Mouse (Mus musculus) thymus, postnatal 14 days (tissue): ENCODE results near the gene Vmn1r53.
"Not testable (repeated sequence)": the region's sequence is repeated elsewhere in the genome, so short reads cannot be mapped to it uniquely, and the experiment has no call there.

Source experiments
- DNase-seq: peaks from one replicate; pipeline ENCODE4 v3.0.0; 2021

Gene Vmn1r53

GRCm38 (mm10) chr6:90224338-90224737, at the start of gene Vmn1r53:
Gene Vmn1r53 (minus strand): TSS chr6:90224438.
- no peak for DNase-seq

GRCm38 (mm10) chr6:90246000-90246399, 21.8 kb upstream of the Vmn1r53 start, which contains the start of gene Vmn1r54:
Gene Vmn1r54 (plus strand): TSS chr6:90246300.
- no peak for DNase-seq

GRCm38 (mm10) chr6:90244019-90244418, 19.8 kb upstream of the Vmn1r53 start:
- DNase-seq: no peak

- DNase-seq: no peak
These were observed 8.4 kb upstream of the Vmn1r53 start for GRCm38 (mm10) chr6:90232681-90233080.

- not testable (repeated sequence) for DNase-seq
These were observed 7.9 kb upstream of the Vmn1r53 start for GRCm38 (mm10) chr6:90232114-90232513.

GRCm38 (mm10) chr6:90202493-90202892, 21.7 kb downstream of the Vmn1r53 start, which contains the start of gene V1ra8:
Gene V1ra8 (plus strand): TSS chr6:90202793.
- not testable (repeated sequence) for DNase-seq

GRCm38 (mm10) chr6:90174508-90174907, 49.7 kb downstream of the Vmn1r53 start, which contains the start of gene Vmn1r52:
Gene Vmn1r52 (plus strand): TSS chr6:90174808.
- DNase-seq: no peak
